Mouse (Mus musculus): Measurements from ENCODE around the gene Kdelc1. TPM values are rescaled to one million over a fixed set of nuclear protein-coding genes. Genes with fewer than 3 reads are reported as not detected.

Gene Kdelc1
- polyA plus RNA-seq, 1 experiment from 2014 or later = 78.0 TPM

GRCm38 (mm10) chr1:44102259-44102717 lies 16.3 kb downstream of the Kdelc1 start, which contains the start of gene Tex30:
Gene Tex30, minus strand, starts transcription at chr1:44102441.
- Histone ChIP-seq H3K9me3 (ENCODE audit: control insufficient read depth, low read length) (no peaks in the 10 kb centered on the region), H3K27me3 (ENCODE audit: control insufficient read depth, insufficient read depth, low read length) (no peaks in the 10 kb centered on the region), H3K4me2 (replicated peaks; ENCODE audit: low read depth, low read length) (peak within 1 kb of the TSS; percentile 63), H3K4me1 (ENCODE audit: control insufficient read depth, insufficient read depth, low read length) (peaks cover 12% of the 10 kb centered on the region), H3K36me3 (ENCODE audit: control insufficient read depth, insufficient read depth, low read length) (peaks cover 15% of the 10 kb centered on the region), H3K27ac (ENCODE audit: low read depth, low read length) (peak within 1 kb of the TSS; percentile 93), H3K4me3 (ENCODE audit: low read length) (peak within 1 kb of the TSS; percentile 85), H3K9ac (ENCODE audit: low read depth, low read length) (peak within 1 kb of the TSS; percentile 81)
- WGBS = under 1% methylated on average over 54 of the region's 55 CpGs
- peak; percentile 98 for ATAC-seq (ENCODE audit: low FRiP score, low TSS enrichment)

- Histone ChIP-seq H3K9ac (ENCODE audit: low read depth, low read length) (peak overlapping the region; percentile 81), H3K36me3 (ENCODE audit: control insufficient read depth, insufficient read depth, low read length) (peaks cover 11% of the 10 kb centered on the region), H3K4me2 (replicated peaks; ENCODE audit: low read depth, low read length) (peak overlapping the region; percentile 63), H3K27ac (ENCODE audit: low read depth, low read length) (peak overlapping the region; percentile 93), H3K27me3 (ENCODE audit: control insufficient read depth, insufficient read depth, low read length) (no peaks in the 10 kb centered on the region), H3K4me3 (ENCODE audit: low read length) (peak overlapping the region; percentile 85), H3K9me3 (ENCODE audit: control insufficient read depth, low read length) (no peaks in the 10 kb centered on the region), H3K4me1 (ENCODE audit: control insufficient read depth, insufficient read depth, low read length) (peaks cover 12% of the 10 kb centered on the region)
- under 1% methylated on average over 52 of the region's 55 CpGs for WGBS
- ATAC-seq (ENCODE audit: low FRiP score, low TSS enrichment) = peak; percentile 86
These were observed 17.0 kb downstream of the Kdelc1 start for GRCm38 (mm10) chr1:44101448-44102225.

GRCm38 (mm10) chr1:44064625-44065024 lies 54.0 kb downstream of the Kdelc1 start:
- WGBS = 0% methylated on average over 1 of the region's 1 CpGs
- Histone ChIP-seq H3K9me3 (ENCODE audit: control insufficient read depth, low read length) (no peaks in the 10 kb centered on the region), H3K27me3 (ENCODE audit: control insufficient read depth, insufficient read depth, low read length) (no peaks in the 10 kb centered on the region), H3K27ac (ENCODE audit: low read depth, low read length) (no peak overlapping the region), H3K4me3 (ENCODE audit: low read length) (no peak overlapping the region), H3K4me2 (replicated peaks; ENCODE audit: low read depth, low read length) (no peak overlapping the region), H3K9ac (ENCODE audit: low read depth, low read length) (no peak overlapping the region), H3K36me3 (ENCODE audit: control insufficient read depth, insufficient read depth, low read length) (no peaks in the 10 kb centered on the region), H3K4me1 (ENCODE audit: control insufficient read depth, insufficient read depth, low read length) (no peaks in the 10 kb centered on the region)
- no peak for ATAC-seq (ENCODE audit: low FRiP score, low TSS enrichment)

- 93% methylated on average over 6 of the region's 6 CpGs for WGBS
- no peaks in the 10 kb centered on the region for H3K27me3 ChIP-seq (ENCODE audit: control insufficient read depth, insufficient read depth, low read length)
- H3K36me3 ChIP-seq (ENCODE audit: control insufficient read depth, insufficient read depth, low read length) = no peaks in the 10 kb centered on the region
- ATAC-seq (ENCODE audit: low FRiP score, low TSS enrichment) = no peak
- no peaks in the 10 kb centered on the region for H3K9me3 ChIP-seq (ENCODE audit: control insufficient read depth, low read length)
- H3K27ac ChIP-seq (ENCODE audit: low read depth, low read length) = no peak overlapping the region
- no peaks in the 10 kb centered on the region for H3K4me1 ChIP-seq (ENCODE audit: control insufficient read depth, insufficient read depth, low read length)
- H3K4me3 ChIP-seq (ENCODE audit: low read length) = no peak overlapping the region
- no peak overlapping the region for H3K9ac ChIP-seq (ENCODE audit: low read depth, low read length)
- H3K4me2 ChIP-seq (replicated peaks; ENCODE audit: low read depth, low read length) = no peak overlapping the region
These were observed 55.2 kb downstream of the Kdelc1 start for GRCm38 (mm10) chr1:44063439-44063838.

GRCm38 (mm10) chr1:44061836-44062235 lies 56.8 kb downstream of the Kdelc1 start, which contains the start of gene Gm8251:
Gene Gm8251, minus strand, starts transcription at chr1:44061936.
- 83% methylated on average over 2 of the region's 2 CpGs for WGBS
- H3K4me2 ChIP-seq (replicated peaks; ENCODE audit: low read depth, low read length) = no peak within 1 kb of the TSS
- no peak within 1 kb of the TSS for H3K9ac ChIP-seq (ENCODE audit: low read depth, low read length)
- no peaks in the 10 kb centered on the region for H3K4me1 ChIP-seq (ENCODE audit: control insufficient read depth, insufficient read depth, low read length)
- no peak within 1 kb of the TSS for H3K27ac ChIP-seq (ENCODE audit: low read depth, low read length)
- ATAC-seq (ENCODE audit: low FRiP score, low TSS enrichment) = no peak
- H3K36me3 ChIP-seq (ENCODE audit: control insufficient read depth, insufficient read depth, low read length) = no peaks in the 10 kb centered on the region
- H3K9me3 ChIP-seq (ENCODE audit: control insufficient read depth, low read length) = no peaks in the 10 kb centered on the region
- no peak within 1 kb of the TSS for H3K4me3 ChIP-seq (ENCODE audit: low read length)
- H3K27me3 ChIP-seq (ENCODE audit: control insufficient read depth, insufficient read depth, low read length) = no peaks in the 10 kb centered on the region

GRCm38 (mm10) chr1:44057805-44058204 lies 60.8 kb downstream of the Kdelc1 start:
- Histone ChIP-seq H3K4me3 (ENCODE audit: low read length) (no peak overlapping the region), H3K9me3 (ENCODE audit: control insufficient read depth, low read length) (no peaks in the 10 kb centered on the region), H3K27me3 (ENCODE audit: control insufficient read depth, insufficient read depth, low read length) (no peaks in the 10 kb centered on the region), H3K9ac (ENCODE audit: low read depth, low read length) (no peak overlapping the region), H3K27ac (ENCODE audit: low read depth, low read length) (no peak overlapping the region), H3K4me2 (replicated peaks; ENCODE audit: low read depth, low read length) (no peak overlapping the region), H3K36me3 (ENCODE audit: control insufficient read depth, insufficient read depth, low read length) (no peaks in the 10 kb centered on the region), H3K4me1 (ENCODE audit: control insufficient read depth, insufficient read depth, low read length) (no peaks in the 10 kb centered on the region)
- WGBS = 84% methylated on average over 3 of the region's 3 CpGs
- ATAC-seq (ENCODE audit: low FRiP score, low TSS enrichment) = no peak

Other genes with a start within 250 kb of the Kdelc1 start
- 41.2 and 63.0 TPM in 2 replicates for gene Tpp2, start 185.2 kb downstream of the Kdelc1 start, polyA plus RNA-seq (2014; fragmentation: Nextera tagmentation; extraction: Ambion mirVana)
- gene Mettl21c, start 98.8 kb downstream of the Kdelc1 start, polyA plus RNA-seq (2014; fragmentation: Nextera tagmentation; extraction: Ambion mirVana) = 0.41 and 0.43 TPM in 2 replicates
- gene Gm8251, start 56.9 kb downstream of the Kdelc1 start, polyA plus RNA-seq (2014; fragmentation: Nextera tagmentation; extraction: Ambion mirVana) = 0.09 and 0.14 TPM in 2 replicates
- 104 and 122 TPM in 2 replicates for gene Tex30, start 16.4 kb downstream of the Kdelc1 start, polyA plus RNA-seq (2014; fragmentation: Nextera tagmentation; extraction: Ambion mirVana)
- 16.4 and 24.1 TPM in 2 replicates for gene Bivm, start 149 bp upstream of the Kdelc1 start, polyA plus RNA-seq (2014; fragmentation: Nextera tagmentation; extraction: Ambion mirVana)
- gene Ercc5, start 28.9 kb upstream of the Kdelc1 start, polyA plus RNA-seq (2014; fragmentation: Nextera tagmentation; extraction: Ambion mirVana) = 12.7 and 23.2 TPM in 2 replicates
- not detected in 2 replicates for gene Mettl21e, start 100.2 kb upstream of the Kdelc1 start, polyA plus RNA-seq (2014; fragmentation: Nextera tagmentation; extraction: Ambion mirVana)

All from kidney, embryonic 14.5 days (tissue).